Mouse (Mus musculus) embryonic facial prominence, embryonic 14.5 days (tissue): ENCODE measurements around the gene Col6a6. TPM values are rescaled to one million over a fixed set of nuclear protein-coding genes. Genes with fewer than 3 reads are reported as not detected.

Experiments
- ATAC-seq: fragments of 200-750 bp; cut with Nextera tagmentation; 2 replicates; pipeline ENCODE4 v1.8.0; 2017; ENCODE audit warnings: low read depth, moderate number of reproducible peaks, moderate TSS enrichment
- DNase-seq: peaks from one replicate; pipeline ENCODE4 v3.0.0-alpha.2; 2015; ENCODE audit warnings: low spot score
- H3K27ac ChIP-seq: fragments of 300-500 bp; sonication (generic); replicated peaks from 2 replicates; pipeline ENCODE4 v1.5.1; 2014; ENCODE audit warnings: low read depth, mild to moderate bottlenecking, low read length, moderate library complexity
- H3K27me3 ChIP-seq: fragments of 300-500 bp; sonication (generic); replicated peaks from 2 replicates; pipeline ENCODE4 v1.6.1; 2014; ENCODE audit warnings: low read length; ENCODE audit not compliant: control insufficient read depth, insufficient read depth
- H3K36me3 ChIP-seq: fragments of 300-500 bp; sonication (generic); 2 replicates; pipeline ENCODE4 v1.6.1; 2014; ENCODE audit warnings: low read length, mixed read lengths; ENCODE audit not compliant: control insufficient read depth, insufficient read depth
- H3K4me1 ChIP-seq: fragments of 300-500 bp; sonication (generic); 2 replicates; pipeline ENCODE4 v1.6.1; 2014; ENCODE audit warnings: antibody characterized with exemption, low read length; ENCODE audit not compliant: control insufficient read depth, insufficient read depth
- H3K4me2 ChIP-seq: fragments of 300-500 bp; sonication (generic); 2 replicates; pipeline ENCODE4 v1.6.1; 2014; ENCODE audit warnings: low read depth, mild to moderate bottlenecking, low read length, moderate library complexity, mixed read lengths
- H3K4me3 ChIP-seq: fragments of 300-500 bp; sonication (generic); 2 replicates; pipeline ENCODE4 v1.5.1; 2014; ENCODE audit warnings: low read depth, mild to moderate bottlenecking, low read length
- H3K9ac ChIP-seq: fragments of 300-500 bp; sonication (generic); 2 replicates; pipeline ENCODE4 v1.6.1; 2014; ENCODE audit warnings: low read depth, mild to moderate bottlenecking, low read length, moderate library complexity, mixed read lengths
- H3K9me3 ChIP-seq: fragments of 300-500 bp; sonication (generic); 2 replicates; pipeline ENCODE4 v1.6.1; 2016; ENCODE audit warnings: low read length; ENCODE audit not compliant: control insufficient read depth
- WGBS: fragments of 180-500 bp; shearing (Covaris S2); extraction: QIAGEN DNeasy Blood & Tissue Kit; methylation state at CpG from one replicate; pipeline ENCODE4 v1.1.7; 2014; 5-methylcytosine and 5-hydroxymethylcytosine counted together
- polyA plus RNA-seq: library from polyadenylated mRNA; unstranded; fragments of >200 nt; fragmentation: Nextera tagmentation; extraction: Ambion mirVana; gene quantifications from 2 replicates; pipeline ENCODE4 v1.2.1, GENCODE M21; 2014

Col6a6 gene
- polyA plus RNA-seq, 1 experiment from 2014 or later: 8.0 TPM

GRCm38 (mm10) chr9:105770690-105771089 lies 57.3 kb downstream of the Col6a6 start:
- ATAC-seq (no peak), DNase-seq (no peak)
- no peaks in the 10 kb centered on the region for H3K9me3 ChIP-seq
- peaks cover 4% of the 10 kb centered on the region; the same call in 1 of the 2 replicates for H3K4me1 ChIP-seq
- no peaks in the 10 kb centered on the region for H3K36me3 ChIP-seq
- no peak overlapping the region for H3K9ac ChIP-seq
- no peaks in the 10 kb centered on the region for H3K27me3 ChIP-seq
- WGBS: 69% methylated on average over 7 of the region's 7 CpGs
- H3K27ac ChIP-seq: no peak overlapping the region
- H3K4me3 ChIP-seq: no peak overlapping the region
- H3K4me2 ChIP-seq: no peak overlapping the region

GRCm38 (mm10) chr9:105765891-105766290 lies 62.1 kb downstream of the Col6a6 start:
- Histone ChIP-seq H3K27ac (no peak overlapping the region), H3K4me1 (peaks cover 6% of the 10 kb centered on the region; the same call in 1 of the 2 replicates), H3K4me2 (no peak overlapping the region), H3K4me3 (no peak overlapping the region), H3K9me3 (no peaks in the 10 kb centered on the region), H3K27me3 (no peaks in the 10 kb centered on the region), H3K36me3 (no peaks in the 10 kb centered on the region), H3K9ac (no peak overlapping the region)
- ATAC-seq (no peak), DNase-seq (no peak)
- 70% methylated on average over 2 of the region's 2 CpGs for WGBS

- no peak for ATAC-seq
- Histone ChIP-seq H3K4me3 (no peak overlapping the region), H3K9ac (no peak overlapping the region), H3K27ac (no peak overlapping the region), H3K27me3 (no peaks in the 10 kb centered on the region), H3K9me3 (no peaks in the 10 kb centered on the region), H3K36me3 (no peaks in the 10 kb centered on the region), H3K4me2 (no peak overlapping the region), H3K4me1 (peaks cover 6% of the 10 kb centered on the region; the same call in 1 of the 2 replicates)
- DNase-seq: no peak
- WGBS: 41% methylated on average over 5 of the region's 5 CpGs
These were observed 63.3 kb downstream of the Col6a6 start for GRCm38 (mm10) chr9:105764681-105765080.

GRCm38 (mm10) chr9:105764127-105764526 lies 63.8 kb downstream of the Col6a6 start:
- H3K4me3 ChIP-seq: no peak overlapping the region
- ATAC-seq (no peak; the same call in 1 of the 2 replicates), DNase-seq (no peak)
- no peak overlapping the region for H3K9ac ChIP-seq
- no peaks in the 10 kb centered on the region for H3K9me3 ChIP-seq
- 40% methylated on average over 5 of the region's 5 CpGs for WGBS
- peaks cover 6% of the 10 kb centered on the region; the same call in 1 of the 2 replicates for H3K4me1 ChIP-seq
- no peak overlapping the region for H3K4me2 ChIP-seq
- H3K27me3 ChIP-seq: no peaks in the 10 kb centered on the region
- H3K27ac ChIP-seq: no peak overlapping the region
- no peaks in the 10 kb centered on the region for H3K36me3 ChIP-seq

- Histone ChIP-seq H3K4me1 (peaks cover 6% of the 10 kb centered on the region; the same call in 1 of the 2 replicates), H3K9me3 (no peaks in the 10 kb centered on the region), H3K4me3 (no peak overlapping the region), H3K36me3 (no peaks in the 10 kb centered on the region), H3K9ac (no peak overlapping the region), H3K4me2 (no peak overlapping the region), H3K27me3 (no peaks in the 10 kb centered on the region), H3K27ac (no peak overlapping the region)
- ATAC-seq (no peak), DNase-seq (no peak)
- WGBS: 40% methylated on average over 3 of the region's 3 CpGs
These were observed 64.3 kb downstream of the Col6a6 start for GRCm38 (mm10) chr9:105763625-105764024.

GRCm38 (mm10) chr9:105762274-105762673 lies 65.7 kb downstream of the Col6a6 start:
- Histone ChIP-seq H3K4me2 (no peak overlapping the region), H3K4me3 (no peak overlapping the region), H3K9ac (no peak overlapping the region), H3K27ac (no peak overlapping the region), H3K36me3 (no peaks in the 10 kb centered on the region), H3K9me3 (no peaks in the 10 kb centered on the region), H3K27me3 (no peaks in the 10 kb centered on the region), H3K4me1 (peaks cover 6% of the 10 kb centered on the region; the same call in 1 of the 2 replicates)
- 89% methylated on average over 7 of the region's 7 CpGs for WGBS
- DNase-seq (no peak), ATAC-seq (no peak)

GRCm38 (mm10) chr9:105758861-105759260 lies 69.1 kb downstream of the Col6a6 start:
- Histone ChIP-seq H3K4me2 (no peak overlapping the region), H3K9me3 (no peaks in the 10 kb centered on the region), H3K27me3 (no peaks in the 10 kb centered on the region), H3K9ac (no peak overlapping the region), H3K27ac (0 out of 2 replicates have a peak overlapping the region, but pooled peaks have one; percentile 0), H3K4me3 (no peak overlapping the region), H3K36me3 (no peaks in the 10 kb centered on the region), H3K4me1 (no peaks in the 10 kb centered on the region)
- WGBS: 61% methylated on average over 5 of the region's 5 CpGs
- no peak for DNase-seq
- no peak for ATAC-seq

- WGBS: 61% methylated on average over 14 of the region's 14 CpGs
- peak; percentile 74 for DNase-seq
- no peak for ATAC-seq
- Histone ChIP-seq H3K4me3 (no peak overlapping the region), H3K9me3 (no peaks in the 10 kb centered on the region), H3K27me3 (no peaks in the 10 kb centered on the region), H3K27ac (0 out of 2 replicates have a peak overlapping the region, but pooled peaks have one; percentile 0), H3K36me3 (no peaks in the 10 kb centered on the region), H3K9ac (no peak overlapping the region), H3K4me1 (no peaks in the 10 kb centered on the region), H3K4me2 (no peak overlapping the region)
These were observed 69.7 kb downstream of the Col6a6 start for GRCm38 (mm10) chr9:105758173-105758765.

GRCm38 (mm10) chr9:105754256-105754655 lies 73.7 kb downstream of the Col6a6 start:
- Histone ChIP-seq H3K9ac (no peak overlapping the region), H3K27me3 (no peaks in the 10 kb centered on the region), H3K36me3 (no peaks in the 10 kb centered on the region), H3K4me1 (no peaks in the 10 kb centered on the region), H3K9me3 (no peaks in the 10 kb centered on the region), H3K4me3 (no peak overlapping the region), H3K27ac (no peak overlapping the region), H3K4me2 (no peak overlapping the region)
- ATAC-seq (no peak), DNase-seq (no peak)
- 53% methylated on average over 1 of the region's 1 CpGs for WGBS
